Mouse (Mus musculus): ENCODE results near the gene Slc6a17. TPM values are rescaled to one million over a fixed set of nuclear protein-coding genes. Genes with fewer than 3 reads are reported as not detected.

The Slc6a17 gene
- total RNA-seq, 4 experiments from 2014 or later, result 272 to 323 (median 290) TPM

GRCm38 (mm10) chr3:107466577-107466976 lies 51.2 kb downstream of the Slc6a17 start:
- peak in 1 of 2 experiments; percentile 78 for DNase-seq (ENCODE audit: low spot score in 2 of 2)

- peak; percentile 62 to 81 for DNase-seq (ENCODE audit: low spot score in 2 of 2)
Measured at GRCm38 (mm10) chr3:107462160-107462559, 55.7 kb downstream of the Slc6a17 start.

GRCm38 (mm10) chr3:107459773-107460431 lies 57.9 kb downstream of the Slc6a17 start:
- DNase-seq (ENCODE audit: low spot score in 2 of 2), result no peak

GRCm38 (mm10) chr3:107459196-107459772 lies 58.5 kb downstream of the Slc6a17 start, which contains the start of gene Kcnc4:
Kcnc4 (minus strand) TSS chr3:107459552.
- no peak for DNase-seq (ENCODE audit: low spot score in 2 of 2)

- DNase-seq (ENCODE audit: low spot score in 2 of 2), result peak in 1 of 2 experiments; percentile 49
Measured at GRCm38 (mm10) chr3:107458528-107459195, 59.2 kb downstream of the Slc6a17 start.

- DNase-seq (ENCODE audit: low spot score in 2 of 2), result no peak
Measured at GRCm38 (mm10) chr3:107458104-107458503, 59.7 kb downstream of the Slc6a17 start.

GRCm38 (mm10) chr3:107454280-107454679 lies 63.5 kb downstream of the Slc6a17 start:
- no peak for DNase-seq (ENCODE audit: low spot score in 2 of 2)

- DNase-seq (ENCODE audit: low spot score in 2 of 2), result peak; percentile 58 to 68
Measured at GRCm38 (mm10) chr3:107446822-107447221, 71.0 kb downstream of the Slc6a17 start.

- DNase-seq (ENCODE audit: low spot score in 2 of 2), result no peak
Measured at GRCm38 (mm10) chr3:107443866-107444265, 74.0 kb downstream of the Slc6a17 start.

- DNase-seq (ENCODE audit: low spot score in 2 of 2), result peak; percentile 81 to 84
Measured at GRCm38 (mm10) chr3:107442191-107442590, 75.6 kb downstream of the Slc6a17 start.

GRCm38 (mm10) chr3:107441306-107441705 lies 76.5 kb downstream of the Slc6a17 start:
- DNase-seq (ENCODE audit: low spot score in 2 of 2), result peak in 1 of 2 experiments; percentile 49

GRCm38 (mm10) chr3:107439280-107439679 lies 78.5 kb downstream of the Slc6a17 start:
- DNase-seq (ENCODE audit: low spot score in 2 of 2), result no peak

GRCm38 (mm10) chr3:107437666-107438065 lies 80.2 kb downstream of the Slc6a17 start:
- DNase-seq (ENCODE audit: low spot score in 2 of 2), result no peak

GRCm38 (mm10) chr3:107436434-107436833 lies 81.4 kb downstream of the Slc6a17 start:
- DNase-seq (ENCODE audit: low spot score in 2 of 2), result no peak

GRCm38 (mm10) chr3:107433614-107434013 lies 84.2 kb downstream of the Slc6a17 start:
- DNase-seq (ENCODE audit: low spot score in 2 of 2), result no peak

- no peak for DNase-seq (ENCODE audit: low spot score in 2 of 2)
Measured at GRCm38 (mm10) chr3:107431268-107431667, 86.5 kb downstream of the Slc6a17 start.

GRCm38 (mm10) chr3:107424258-107425041 lies 93.4 kb downstream of the Slc6a17 start:
- peak in 1 of 2 experiments; percentile 38 for DNase-seq (ENCODE audit: low spot score in 2 of 2)

GRCm38 (mm10) chr3:107420156-107420555 lies 97.7 kb downstream of the Slc6a17 start:
- DNase-seq (ENCODE audit: low spot score in 2 of 2), result no peak
